Mouse (Mus musculus): ENCODE measurements around the gene Trim71. TPM values are rescaled to one million over a fixed set of nuclear protein-coding genes. Genes with fewer than 3 reads are reported as not detected.

The Trim71 gene
- total and polyA plus RNA-seq, 3 experiments: not detected

DNA sequence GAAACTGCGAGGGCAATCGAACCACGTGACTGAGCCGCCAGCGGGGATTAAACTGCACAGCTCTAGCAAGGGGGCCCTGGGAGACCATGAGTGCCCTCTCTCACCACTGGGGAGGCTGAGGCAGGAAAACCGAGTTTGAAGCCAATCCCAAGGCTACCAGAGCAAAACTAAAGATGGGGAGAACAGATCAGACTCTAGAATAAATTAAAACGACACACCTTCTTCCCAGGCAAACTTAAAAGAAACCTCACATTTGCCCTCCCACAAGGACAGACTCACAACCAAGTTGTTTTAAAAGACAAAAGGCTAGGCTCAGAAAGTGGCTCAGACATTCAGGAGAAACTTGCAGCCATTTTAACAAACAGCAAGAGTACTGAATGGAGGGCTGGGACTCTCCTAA lies 7.1 kb downstream of the Trim71 start:
- DNase-seq: no peak

DNA sequence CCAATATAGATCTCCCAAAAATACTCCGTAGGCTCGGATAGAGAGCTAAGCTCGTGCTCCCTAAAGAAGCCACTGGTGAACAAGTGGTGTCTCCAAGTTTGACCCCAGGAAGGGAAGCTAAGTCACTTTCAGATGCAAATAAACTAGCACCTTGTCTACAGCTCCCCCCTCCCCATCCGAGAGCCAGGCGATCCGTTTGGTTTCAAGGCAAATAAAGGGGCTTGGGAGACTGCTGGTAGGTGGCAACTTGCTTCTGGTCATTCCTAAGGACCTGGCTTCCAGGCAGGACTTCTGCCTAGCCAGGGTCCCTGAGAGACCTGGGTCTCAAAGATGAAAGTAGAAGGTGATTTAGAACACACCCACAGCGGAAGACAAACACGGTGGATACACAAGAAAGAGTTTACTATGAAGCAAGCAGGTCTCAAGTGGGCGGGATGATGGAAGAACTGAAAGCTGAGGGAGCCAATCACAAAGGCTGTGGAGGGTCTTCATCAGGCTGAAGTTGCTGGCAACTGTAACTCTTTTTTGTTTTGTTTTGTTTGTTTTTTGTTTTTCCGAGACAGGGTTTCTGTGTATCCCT lies 7.8 kb downstream of the Trim71 start:
- DNase-seq: no peak

- no peak for DNase-seq
Observed at GRCm38 (mm10) chr9:114554355-114554979, 9.7 kb downstream of the Trim71 start.

- no peak for DNase-seq
Observed at GRCm38 (mm10) chr9:114553828-114554227, 10.3 kb downstream of the Trim71 start.

DNA sequence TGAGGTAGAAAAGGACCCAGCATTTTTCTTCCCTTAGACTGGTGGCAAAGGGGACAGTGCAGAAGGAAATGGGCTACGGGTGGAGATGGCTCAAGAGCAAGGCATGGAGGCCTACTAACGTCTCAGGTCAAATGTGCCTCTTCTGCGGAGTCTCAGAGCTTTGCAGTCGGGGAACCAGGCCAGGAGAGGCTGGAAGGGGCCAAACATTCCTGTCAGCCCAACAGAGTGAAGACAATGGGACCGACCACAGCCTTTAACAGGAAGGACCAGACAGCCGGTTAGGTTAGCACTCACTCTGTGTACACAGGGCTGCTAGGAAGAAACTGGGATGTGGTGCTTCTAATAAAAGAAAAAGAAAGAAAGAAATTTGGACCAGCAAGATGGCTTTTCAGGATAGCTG lies 14.1 kb downstream of the Trim71 start:
- DNase-seq: no peak

DNA sequence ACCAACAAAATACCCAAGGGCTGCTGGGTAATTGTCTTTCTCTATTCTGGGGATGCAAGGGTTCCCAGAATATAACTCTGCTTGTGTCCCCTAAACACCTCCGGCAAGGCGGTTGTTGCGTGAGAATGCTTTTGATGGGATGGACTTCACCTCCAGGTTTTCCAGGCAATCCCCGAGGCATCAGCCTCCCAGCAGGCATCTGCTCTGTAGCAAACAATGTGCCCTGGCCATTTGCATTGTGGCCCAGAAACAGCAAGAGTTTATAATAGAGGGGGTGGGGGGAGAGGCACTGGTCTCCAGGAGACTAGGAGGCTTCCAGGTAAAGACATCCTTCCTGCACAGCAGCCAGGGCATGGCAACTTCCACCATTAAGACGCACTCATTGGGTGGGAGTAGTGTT lies 15.1 kb downstream of the Trim71 start:
- DNase-seq: no peak

- no peak for DNase-seq
Observed at GRCm38 (mm10) chr9:114548496-114548895, 15.7 kb downstream of the Trim71 start.

- DNase-seq: no peak
Observed at GRCm38 (mm10) chr9:114547643-114548077, 16.5 kb downstream of the Trim71 start.

- DNase-seq: no peak
Observed at GRCm38 (mm10) chr9:114546765-114547164, 17.4 kb downstream of the Trim71 start.

- DNase-seq: no peak
Observed at GRCm38 (mm10) chr9:114544754-114545393, 19.3 kb downstream of the Trim71 start.

DNA sequence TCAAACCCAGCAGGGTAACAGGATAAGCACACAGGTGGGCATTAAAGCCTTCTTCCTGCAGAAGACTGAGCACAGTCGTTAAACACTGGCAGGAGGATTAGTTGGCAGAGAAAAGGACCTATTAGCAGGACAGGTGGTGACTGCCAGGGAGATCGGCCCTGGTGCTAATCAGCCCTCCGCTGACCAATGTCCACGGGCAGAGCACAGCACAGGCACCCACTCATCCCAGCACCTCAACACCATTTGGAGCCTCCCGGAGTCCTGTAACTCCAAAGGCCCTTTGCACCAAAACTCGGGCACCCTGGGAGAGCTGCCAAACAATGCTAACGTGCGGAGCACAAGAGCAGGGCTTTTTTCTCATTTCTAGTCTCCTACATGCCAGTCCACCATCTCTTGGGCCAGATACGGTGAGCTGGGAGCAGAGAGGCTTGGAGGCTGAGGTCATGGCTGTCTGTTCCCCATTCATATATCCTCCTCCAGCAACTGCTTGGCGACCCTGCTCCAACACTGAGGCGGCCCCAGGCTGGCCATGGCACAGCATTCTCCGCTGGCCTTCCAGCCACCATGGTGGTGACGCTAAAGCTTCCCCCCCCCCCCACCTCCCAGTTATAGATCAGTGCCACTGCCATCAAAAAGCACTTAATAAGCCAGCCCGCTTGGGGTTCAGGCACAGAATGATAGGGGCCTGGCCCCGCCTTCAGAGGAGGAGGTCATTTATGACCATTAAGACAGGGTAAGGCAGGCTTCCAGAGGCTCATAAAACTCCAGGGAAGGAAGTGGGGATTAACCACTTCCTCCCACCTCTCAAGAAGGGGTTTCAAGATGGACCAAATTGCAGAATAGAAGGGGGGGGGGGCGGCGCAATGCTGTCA lies 20.1 kb downstream of the Trim71 start:
- DNase-seq: no peak

DNA sequence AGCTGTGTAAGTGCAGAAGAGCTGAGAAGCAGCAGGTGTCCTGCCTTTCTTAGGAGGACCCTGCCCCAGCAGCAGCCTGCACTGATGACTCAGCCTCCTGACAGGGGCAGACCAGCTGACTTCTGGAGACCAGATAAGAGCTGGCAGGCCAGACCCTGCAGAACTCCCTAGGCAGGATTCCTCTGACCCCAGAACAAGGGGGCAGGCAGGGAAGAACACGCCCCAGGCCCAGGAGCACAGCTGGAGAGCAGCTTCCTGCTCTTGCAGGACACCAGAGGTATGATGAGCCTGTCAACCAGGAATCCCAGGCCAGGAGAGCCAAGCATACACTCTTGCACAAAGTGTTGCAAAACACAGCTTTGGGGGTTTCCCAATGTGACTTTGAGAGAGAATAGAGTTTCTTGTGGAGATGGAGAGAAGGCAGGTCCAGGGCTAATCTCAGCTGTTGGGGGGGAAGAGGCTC lies 22.9 kb downstream of the Trim71 start:
- DNase-seq: peak; percentile 13

DNA sequence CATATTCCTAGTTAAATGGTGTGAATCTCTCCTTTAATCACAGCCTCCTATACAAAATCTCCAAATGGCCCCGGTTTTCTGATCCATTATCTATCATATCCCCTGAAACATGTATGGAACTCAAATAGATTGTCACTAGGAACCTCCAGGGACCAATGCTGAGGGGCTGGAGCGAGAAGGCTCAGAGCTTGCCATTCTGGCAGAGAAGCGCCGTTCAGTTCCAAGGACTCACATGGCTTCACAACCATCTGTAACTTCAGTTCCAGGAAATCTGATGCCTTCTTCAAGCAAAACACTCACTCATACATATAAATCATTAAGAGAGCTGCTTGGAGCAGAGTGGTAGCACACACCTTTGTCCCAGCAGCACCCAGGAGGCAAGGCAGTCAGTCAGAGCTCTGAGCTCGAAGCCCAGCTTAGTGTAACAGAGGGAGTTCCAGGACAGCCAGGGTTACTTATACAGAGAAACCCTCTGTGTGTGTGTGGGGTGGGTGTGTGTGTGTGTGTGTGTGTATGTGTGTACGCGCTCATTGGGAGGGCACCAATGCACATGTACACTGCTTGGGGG lies 25.1 kb downstream of the Trim71 start:
- no peak for DNase-seq

DNA sequence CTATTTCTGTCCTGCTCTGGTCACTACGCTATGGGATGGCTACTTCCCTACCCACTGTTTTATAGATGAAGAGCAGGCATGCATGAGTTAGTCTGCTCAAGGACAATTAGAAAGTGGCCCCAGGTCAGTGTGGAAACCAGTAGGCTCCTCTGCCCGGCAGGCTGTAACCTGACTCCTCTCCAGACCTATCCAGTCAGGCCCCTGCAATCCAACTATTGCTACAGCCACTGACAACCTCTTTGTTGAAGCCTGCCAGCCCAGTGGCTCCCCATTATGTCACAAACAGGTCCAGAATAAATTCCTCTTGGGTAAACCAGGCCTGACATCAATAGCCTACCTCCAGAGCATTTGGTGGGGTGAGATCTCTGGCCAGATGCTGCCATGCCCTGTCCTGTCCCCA lies 27.5 kb downstream of the Trim71 start:
- DNase-seq: no peak

DNA sequence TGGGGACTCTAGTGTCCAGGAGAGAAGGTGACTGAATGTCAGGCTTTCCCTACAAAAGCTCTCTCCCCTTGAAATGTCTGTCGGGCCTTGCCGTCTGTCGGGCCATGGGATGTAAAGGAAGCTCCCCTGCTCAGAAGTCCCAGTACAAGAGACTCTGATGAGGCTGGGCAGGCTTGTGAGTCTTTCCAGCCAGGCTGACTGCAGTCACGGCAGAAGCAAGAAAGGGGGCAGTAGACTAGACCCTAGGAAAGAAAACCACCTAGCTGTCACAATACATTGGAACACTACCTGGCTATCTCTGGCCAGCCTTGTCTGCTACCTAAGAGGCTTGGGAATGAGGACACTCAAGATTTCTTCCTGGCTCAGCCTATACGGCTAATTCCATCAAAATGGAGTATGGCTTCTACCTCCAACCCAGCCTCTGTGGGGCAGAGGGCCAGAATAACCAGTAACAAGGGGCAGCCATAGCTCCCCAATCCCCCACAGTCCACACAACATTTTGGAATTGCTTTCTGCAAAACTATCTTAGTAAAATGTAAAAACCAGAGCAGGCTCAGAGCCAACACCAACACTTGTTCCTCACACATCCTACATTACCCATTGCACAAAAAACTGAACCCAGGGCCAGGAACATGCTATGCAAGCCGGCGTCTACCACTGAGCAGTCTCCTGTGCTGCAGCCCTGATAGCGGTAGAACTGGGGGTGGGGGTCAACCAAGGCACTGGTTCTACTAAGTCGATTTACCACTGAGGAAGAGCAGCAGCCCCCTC lies 29.2 kb downstream of the Trim71 start:
- no peak for DNase-seq

DNA sequence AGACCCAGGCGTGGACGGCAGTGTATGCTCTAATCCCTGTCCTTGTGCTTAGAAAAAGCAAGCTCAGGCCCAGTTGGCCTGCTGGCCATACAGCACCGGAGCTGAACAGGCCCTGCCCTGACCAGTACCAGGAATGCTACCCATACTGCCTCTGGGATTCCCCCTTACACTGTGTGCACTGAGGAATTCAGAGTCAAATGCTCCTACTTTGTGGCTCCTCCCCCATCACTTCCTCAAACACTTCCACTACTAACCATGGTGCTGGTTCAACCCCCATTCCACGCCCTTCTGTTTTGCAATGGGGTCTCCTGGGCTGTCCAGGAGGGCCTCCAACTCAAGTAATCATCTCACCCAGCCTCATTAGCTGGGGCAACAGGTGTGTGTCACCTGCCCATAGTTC lies 30.3 kb downstream of the Trim71 start:
- DNase-seq: no peak

- DNase-seq: no peak
Observed at GRCm38 (mm10) chr9:114531276-114531675, 32.9 kb downstream of the Trim71 start.

GRCm38 (mm10) chr9:114528680-114529048 lies 35.5 kb downstream of the Trim71 start:
- DNase-seq: no peak

GRCm38 (mm10) chr9:114527992-114528679 lies 36.0 kb downstream of the Trim71 start:
- no peak for DNase-seq

DNA sequence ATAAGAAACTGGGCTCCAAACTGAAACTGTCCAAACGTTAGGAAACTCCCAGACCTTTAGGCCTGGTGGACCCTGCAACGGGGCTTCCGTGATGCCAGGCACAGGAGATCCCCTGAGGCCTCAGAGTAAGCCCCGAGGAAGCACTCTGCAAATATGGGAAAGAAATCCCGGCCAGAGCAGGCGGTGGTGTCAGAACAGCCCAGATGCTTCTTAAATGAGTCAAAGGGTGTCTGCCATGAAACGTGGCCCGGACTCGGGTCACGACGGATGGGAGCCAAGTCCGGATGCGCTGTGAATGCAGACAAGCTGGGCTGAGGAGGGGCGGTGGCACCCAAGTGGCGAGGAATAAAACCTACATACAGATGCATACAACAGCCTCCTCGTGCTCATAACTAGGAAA lies 37.1 kb downstream of the Trim71 start:
- DNase-seq: peak; percentile 68

DNA sequence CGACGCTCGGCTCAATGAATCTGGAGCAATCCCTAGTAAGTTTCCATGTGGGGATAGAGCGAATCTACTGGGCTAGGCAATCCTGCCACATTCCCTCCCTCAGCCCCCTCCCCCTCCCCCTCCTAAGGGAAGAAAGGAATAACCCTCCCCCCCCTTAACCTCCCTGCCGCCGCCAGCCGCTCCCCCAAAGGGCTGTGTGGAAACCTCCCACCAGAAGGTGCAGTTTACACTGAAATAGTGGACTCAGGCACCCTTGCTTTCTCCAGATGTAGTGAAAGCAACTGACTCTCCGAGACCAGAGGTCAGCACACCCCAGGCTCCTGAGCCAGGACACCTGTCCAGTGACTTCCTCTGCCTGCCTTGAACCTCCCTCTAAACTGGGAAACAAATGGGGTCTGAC lies 37.6 kb downstream of the Trim71 start:
- DNase-seq: no peak

All from adrenal gland, adult 2 months (tissue).